Mouse (Mus musculus): ENCODE measurements around the gene Catsper2. TPM values are rescaled to one million over a fixed set of nuclear protein-coding genes. Genes with fewer than 3 reads are reported as not detected.
A peak's percentile ranks its signal among the peaks of the same experiment; 100 is the strongest.

Gene Catsper2
- total and polyA plus RNA-seq, 2 experiments from 2014 or later, result 3.0 to 3.8 TPM

DNA sequence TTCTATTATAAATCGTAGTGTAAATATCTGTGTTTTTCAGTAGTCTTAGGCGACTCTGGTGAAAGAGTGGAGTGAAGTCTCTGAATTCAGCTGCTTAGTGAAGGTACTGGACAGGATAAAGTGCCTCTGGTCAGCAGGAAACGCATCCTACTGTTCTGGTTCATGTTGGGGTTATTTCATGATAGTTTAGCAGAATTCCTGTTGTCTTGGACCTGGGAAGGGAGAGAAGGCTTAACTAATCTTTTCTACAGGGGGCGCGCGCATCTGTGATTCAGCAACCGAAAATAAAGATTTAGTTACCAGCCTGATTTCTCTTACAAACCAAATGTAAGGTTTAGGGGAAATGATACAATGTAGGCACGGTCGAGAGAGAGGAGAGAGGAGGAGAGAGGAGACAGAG lies 34.5 kb upstream of the Catsper2 start:
- ATAC-seq (ENCODE audit: low FRiP score) (no peak), DNase-seq (ENCODE audit: low spot score) (peak; percentile 33)
- 16% methylated on average over 9 of the region's 9 CpGs for WGBS
- Histone ChIP-seq H3K27ac (ENCODE audit: low read depth, low read length) (peak overlapping the region; percentile 69; the same call in 1 of the 2 replicates), H3K4me1 (ENCODE audit: insufficient read depth, low read length) (0 out of 2 replicates have a peak, but pooled peaks cover 4% of the 10 kb centered on the region), H3K4me3 (ENCODE audit: low read depth, low read length) (peak overlapping the region; percentile 95; the same call in 1 of the 2 replicates), H3K36me3 (ENCODE audit: insufficient read depth, low read length) (peaks cover 8% of the 10 kb centered on the region; the same call in 1 of the 2 replicates), H3K27me3 (ENCODE audit: insufficient read depth, low read length) (no peaks in the 10 kb centered on the region), H3K4me2 (ENCODE audit: low read depth, low read length, poor library complexity, severe bottlenecking) (peak overlapping the region; percentile 93), H3K9me3 (ENCODE audit: low read length) (no peaks in the 10 kb centered on the region), H3K9ac (replicated peaks; ENCODE audit: low read length, poor library complexity, severe bottlenecking) (no peak overlapping the region)
- peak; percentile 59 for TF ChIP-seq CTCF (IDR thresholded peaks at IDR 0.05)

DNA sequence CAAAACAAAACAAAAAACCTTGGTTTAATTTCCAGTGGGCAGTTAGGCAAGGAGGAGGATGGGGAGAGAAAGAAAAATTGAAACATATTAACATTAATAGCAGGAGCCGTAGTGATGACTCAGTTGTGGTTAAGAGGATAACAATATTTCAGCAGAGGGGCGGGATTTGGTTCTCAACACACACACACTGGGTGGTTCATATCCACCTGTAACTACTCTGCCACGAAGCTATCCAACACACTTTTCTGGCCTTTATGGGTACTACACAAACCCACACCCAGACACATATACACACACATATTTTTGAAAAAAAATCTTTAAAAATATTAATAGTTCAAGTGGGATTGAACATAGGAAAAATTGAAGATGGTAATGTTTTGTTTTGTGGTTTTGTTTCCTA lies 33.4 kb upstream of the Catsper2 start:
- WGBS, result 87% methylated on average over 3 of the region's 3 CpGs
- Histone ChIP-seq H3K27ac (ENCODE audit: low read depth, low read length) (no peak overlapping the region), H3K27me3 (ENCODE audit: insufficient read depth, low read length) (peaks cover 2% of the 10 kb centered on the region; the same call in 1 of the 2 replicates), H3K4me1 (ENCODE audit: insufficient read depth, low read length) (0 out of 2 replicates have a peak, but pooled peaks cover 9% of the 10 kb centered on the region), H3K36me3 (ENCODE audit: insufficient read depth, low read length) (no peaks in the 10 kb centered on the region), H3K4me3 (ENCODE audit: low read depth, low read length) (no peak overlapping the region), H3K4me2 (ENCODE audit: low read depth, low read length, poor library complexity, severe bottlenecking) (no peak overlapping the region), H3K9me3 (ENCODE audit: low read length) (no peaks in the 10 kb centered on the region), H3K9ac (replicated peaks; ENCODE audit: low read length, poor library complexity, severe bottlenecking) (no peak overlapping the region)
- no peak for TF ChIP-seq CTCF (IDR thresholded peaks at IDR 0.05)
- no peak for DNase-seq (ENCODE audit: low spot score)
- no peak for ATAC-seq (ENCODE audit: low FRiP score)

DNA sequence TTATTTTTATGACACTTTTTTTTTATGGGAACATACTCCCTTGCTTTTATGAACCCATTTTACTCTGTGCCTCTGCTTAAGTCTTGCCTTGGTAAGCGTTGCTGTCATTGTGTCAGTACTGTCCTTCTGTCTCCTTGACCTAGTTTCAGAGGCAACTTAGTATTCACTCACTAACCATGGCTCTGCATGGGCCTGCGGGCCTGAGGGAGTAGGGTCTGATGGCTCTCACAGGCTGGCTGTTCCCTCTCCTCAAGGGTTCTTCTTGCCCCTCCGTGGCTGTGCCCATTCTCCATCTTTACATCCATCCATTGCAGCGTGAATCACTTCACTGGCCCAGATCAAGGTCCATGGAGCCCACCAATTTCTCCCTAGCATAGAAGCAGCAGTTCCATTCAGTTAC lies 32.9 kb upstream of the Catsper2 start:
- no peak overlapping the region for H3K27ac ChIP-seq (ENCODE audit: low read depth, low read length)
- no peak overlapping the region for H3K4me3 ChIP-seq (ENCODE audit: low read depth, low read length)
- H3K9me3 ChIP-seq (ENCODE audit: low read length), result no peaks in the 10 kb centered on the region
- no peak for DNase-seq (ENCODE audit: low spot score)
- no peaks in the 10 kb centered on the region for H3K36me3 ChIP-seq (ENCODE audit: insufficient read depth, low read length)
- H3K4me1 ChIP-seq (ENCODE audit: insufficient read depth, low read length), result 0 out of 2 replicates have a peak, but pooled peaks cover 9% of the 10 kb centered on the region
- H3K9ac ChIP-seq (replicated peaks; ENCODE audit: low read length, poor library complexity, severe bottlenecking), result no peak overlapping the region
- peaks cover 7% of the 10 kb centered on the region; the same call in 1 of the 2 replicates for H3K27me3 ChIP-seq (ENCODE audit: insufficient read depth, low read length)
- no peak for TF ChIP-seq CTCF (IDR thresholded peaks at IDR 0.05)
- WGBS, result 81% methylated on average over 4 of the region's 4 CpGs
- no peak for ATAC-seq (ENCODE audit: low FRiP score)
- H3K4me2 ChIP-seq (ENCODE audit: low read depth, low read length, poor library complexity, severe bottlenecking), result no peak overlapping the region

DNA sequence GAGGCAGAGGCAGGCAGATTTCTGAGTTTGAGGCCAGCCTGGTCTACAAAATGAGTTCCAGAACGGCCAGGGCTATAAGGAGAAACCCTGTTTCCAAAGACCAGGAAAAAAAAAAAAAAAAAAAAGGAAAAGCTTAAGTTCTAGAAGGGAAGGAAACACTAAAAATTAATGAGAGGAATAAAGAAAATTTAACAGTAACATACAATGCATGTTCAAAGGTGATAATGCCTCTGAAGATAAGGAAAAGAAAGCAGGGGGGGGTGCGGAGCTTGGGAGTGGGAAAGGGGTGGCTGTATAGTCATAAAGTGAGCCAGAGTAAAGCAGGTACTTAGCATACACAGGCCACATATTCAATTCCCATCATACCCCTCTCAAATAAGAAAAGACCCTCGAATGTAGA lies 31.5 kb upstream of the Catsper2 start:
- no peak overlapping the region for H3K4me2 ChIP-seq (ENCODE audit: low read depth, low read length, poor library complexity, severe bottlenecking)
- no peaks in the 10 kb centered on the region for H3K36me3 ChIP-seq (ENCODE audit: insufficient read depth, low read length)
- H3K4me3 ChIP-seq (ENCODE audit: low read depth, low read length), result no peak overlapping the region
- H3K9ac ChIP-seq (replicated peaks; ENCODE audit: low read length, poor library complexity, severe bottlenecking), result no peak overlapping the region
- DNase-seq (ENCODE audit: low spot score) (no peak), ATAC-seq (ENCODE audit: low FRiP score) (no peak)
- H3K4me1 ChIP-seq (ENCODE audit: insufficient read depth, low read length), result 0 out of 2 replicates have a peak, but pooled peaks cover 6% of the 10 kb centered on the region
- H3K27me3 ChIP-seq (ENCODE audit: insufficient read depth, low read length), result peaks cover 8% of the 10 kb centered on the region; the same call in 1 of the 2 replicates
- TF ChIP-seq CTCF (IDR thresholded peaks at IDR 0.05), result no peak
- WGBS, result 85% methylated on average over 3 of the region's 3 CpGs
- H3K9me3 ChIP-seq (ENCODE audit: low read length), result no peaks in the 10 kb centered on the region
- no peak overlapping the region for H3K27ac ChIP-seq (ENCODE audit: low read depth, low read length)

DNA sequence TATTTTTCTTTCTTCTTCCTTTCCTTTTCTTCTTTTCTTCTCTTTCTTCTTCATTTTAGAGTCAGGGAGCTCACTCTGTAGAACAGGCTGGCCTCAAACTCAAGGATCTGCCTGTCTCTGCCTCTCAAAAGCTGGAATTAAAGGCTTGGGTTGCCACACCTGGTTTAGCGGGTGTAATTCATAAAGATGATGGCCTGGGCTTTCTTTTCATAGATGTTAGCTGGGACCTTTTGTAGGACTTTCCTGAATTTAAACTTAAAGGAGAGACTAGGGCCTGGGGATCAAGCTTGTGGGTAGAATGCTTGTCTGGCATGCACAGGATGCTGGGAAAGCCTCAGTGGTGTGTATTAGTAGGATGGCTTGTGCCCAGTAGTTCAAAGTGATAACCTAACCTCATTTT lies 30.6 kb upstream of the Catsper2 start, which contains the start of gene Ell3:
Ell3 (minus strand) TSS at position 101 of the 400 bp plus-strand sequence.
- 90% methylated on average over 1 of the region's 1 CpGs for WGBS
- no peaks in the 10 kb centered on the region for H3K9me3 ChIP-seq (ENCODE audit: low read length)
- DNase-seq (ENCODE audit: low spot score) (no peak), ATAC-seq (ENCODE audit: low FRiP score) (no peak)
- no peak within 1 kb of the TSS for H3K27ac ChIP-seq (ENCODE audit: low read depth, low read length)
- H3K4me1 ChIP-seq (ENCODE audit: insufficient read depth, low read length), result 0 out of 2 replicates have a peak, but pooled peaks cover 4% of the 10 kb centered on the region
- H3K9ac ChIP-seq (replicated peaks; ENCODE audit: low read length, poor library complexity, severe bottlenecking), result no peak within 1 kb of the TSS
- H3K4me3 ChIP-seq (ENCODE audit: low read depth, low read length), result no peak within 1 kb of the TSS
- peaks cover 8% of the 10 kb centered on the region; the same call in 1 of the 2 replicates for H3K27me3 ChIP-seq (ENCODE audit: insufficient read depth, low read length)
- peaks cover 6% of the 10 kb centered on the region; the same call in 1 of the 2 replicates for H3K36me3 ChIP-seq (ENCODE audit: insufficient read depth, low read length)
- no peak within 1 kb of the TSS for H3K4me2 ChIP-seq (ENCODE audit: low read depth, low read length, poor library complexity, severe bottlenecking)
- TF ChIP-seq CTCF (IDR thresholded peaks at IDR 0.05), result no peak

DNA sequence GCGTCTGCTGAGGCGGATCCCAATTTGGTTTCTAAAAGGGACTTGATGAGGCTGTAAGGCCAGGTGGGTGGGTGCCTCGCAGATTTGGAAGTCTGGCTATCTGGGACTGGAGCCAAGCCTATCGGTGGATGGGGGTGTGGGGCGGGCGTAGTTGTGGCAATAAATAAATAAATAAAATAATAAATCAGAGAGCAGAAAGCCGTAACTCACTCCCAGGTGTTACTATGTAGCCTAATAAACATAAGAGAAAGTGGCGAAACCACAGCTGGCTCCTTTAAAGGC lies 29.4 kb upstream of the Catsper2 start:
- peak overlapping the region; percentile 19; the same call in 1 of the 2 replicates for H3K4me3 ChIP-seq (ENCODE audit: low read depth, low read length)
- no peak overlapping the region for H3K27ac ChIP-seq (ENCODE audit: low read depth, low read length)
- no peaks in the 10 kb centered on the region for H3K9me3 ChIP-seq (ENCODE audit: low read length)
- H3K9ac ChIP-seq (replicated peaks; ENCODE audit: low read length, poor library complexity, severe bottlenecking), result no peak overlapping the region; the same call in 1 of the 2 replicates
- 20% methylated on average over 8 of the region's 8 CpGs for WGBS
- ATAC-seq (ENCODE audit: low FRiP score) (no peak), DNase-seq (ENCODE audit: low spot score) (no peak)
- peaks cover 8% of the 10 kb centered on the region; the same call in 1 of the 2 replicates for H3K27me3 ChIP-seq (ENCODE audit: insufficient read depth, low read length)
- H3K4me2 ChIP-seq (ENCODE audit: low read depth, low read length, poor library complexity, severe bottlenecking), result peak overlapping the region; percentile 47
- peaks cover 11% of the 10 kb centered on the region for H3K36me3 ChIP-seq (ENCODE audit: insufficient read depth, low read length)
- H3K4me1 ChIP-seq (ENCODE audit: insufficient read depth, low read length), result 0 out of 2 replicates have a peak, but pooled peaks cover 4% of the 10 kb centered on the region
- TF ChIP-seq CTCF (IDR thresholded peaks at IDR 0.05), result no peak
